Mouse (Mus musculus): ENCODE measurements around the gene Atp6v1e2. TPM values are rescaled to one million over a fixed set of nuclear protein-coding genes. Genes with fewer than 3 reads are reported as not detected.

The Atp6v1e2 gene
- polyA plus RNA-seq, 1 experiment from 2014 or later = not detected

- H3K9ac ChIP-seq = peak overlapping the region; percentile 36; the same call in 1 of the 2 replicates
- H3K4me1 ChIP-seq (ENCODE audit: insufficient read depth) = no peaks in the 10 kb centered on the region
- H3K4me2 ChIP-seq = peak overlapping the region; percentile 67
- no peak for TF ChIP-seq CTCF (IDR thresholded peaks at IDR 0.05; ENCODE audit: low read depth)
- peak overlapping the region; percentile 60; the same call in 1 of the 2 replicates for H3K27ac ChIP-seq (ENCODE audit: low read depth)
- H3K36me3 ChIP-seq (ENCODE audit: insufficient read depth) = no peaks in the 10 kb centered on the region
- no peaks in the 10 kb centered on the region for H3K9me3 ChIP-seq (ENCODE audit: low read depth, low read length)
- H3K4me3 ChIP-seq (ENCODE audit: low read depth, low read length) = no peak overlapping the region
- ATAC-seq (ENCODE audit: insufficient read depth) (0 out of 2 replicates have a peak, but pooled peaks have one; percentile 1), DNase-seq (peak; percentile 24)
- H3K27me3 ChIP-seq (ENCODE audit: insufficient read depth, low read length) = no peaks in the 10 kb centered on the region
- WGBS = 48% methylated on average over 2 of the region's 2 CpGs
Observed at GRCm38 (mm10) chr17:86937064-86937463, 10.6 kb downstream of the Atp6v1e2 start.

- H3K4me3 ChIP-seq (ENCODE audit: low read depth, low read length) = no peak overlapping the region
- no peak for TF ChIP-seq CTCF (IDR thresholded peaks at IDR 0.05; ENCODE audit: low read depth)
- 41% methylated on average over 5 of the region's 5 CpGs for WGBS
- no peak overlapping the region for H3K9ac ChIP-seq
- no peaks in the 10 kb centered on the region for H3K9me3 ChIP-seq (ENCODE audit: low read depth, low read length)
- peaks cover 4% of the 10 kb centered on the region; the same call in 1 of the 2 replicates for H3K4me1 ChIP-seq (ENCODE audit: insufficient read depth)
- no peaks in the 10 kb centered on the region for H3K27me3 ChIP-seq (ENCODE audit: insufficient read depth, low read length)
- no peaks in the 10 kb centered on the region for H3K36me3 ChIP-seq (ENCODE audit: insufficient read depth)
- H3K4me2 ChIP-seq = no peak overlapping the region
- ATAC-seq (ENCODE audit: insufficient read depth) (no peak), DNase-seq (no peak)
- no peak overlapping the region for H3K27ac ChIP-seq (ENCODE audit: low read depth)
Observed at GRCm38 (mm10) chr17:86932896-86933295, 14.8 kb downstream of the Atp6v1e2 start.

GRCm38 (mm10) chr17:86929981-86930380 is 17.7 kb downstream of the Atp6v1e2 start:
- Histone ChIP-seq H3K27ac (ENCODE audit: low read depth) (no peak overlapping the region), H3K9me3 (ENCODE audit: low read depth, low read length) (no peaks in the 10 kb centered on the region), H3K4me1 (ENCODE audit: insufficient read depth) (peaks cover 4% of the 10 kb centered on the region; the same call in 1 of the 2 replicates), H3K4me3 (ENCODE audit: low read depth, low read length) (no peak overlapping the region), H3K27me3 (ENCODE audit: insufficient read depth, low read length) (no peaks in the 10 kb centered on the region), H3K4me2 (no peak overlapping the region), H3K9ac (no peak overlapping the region), H3K36me3 (ENCODE audit: insufficient read depth) (no peaks in the 10 kb centered on the region)
- ATAC-seq (ENCODE audit: insufficient read depth) (no peak; the same call in 1 of the 2 replicates), DNase-seq (peak; percentile 46)
- no peak for TF ChIP-seq CTCF (IDR thresholded peaks at IDR 0.05; ENCODE audit: low read depth)

- TF ChIP-seq CTCF (IDR thresholded peaks at IDR 0.05; ENCODE audit: low read depth) = no peak
- Histone ChIP-seq H3K9me3 (ENCODE audit: low read depth, low read length) (no peaks in the 10 kb centered on the region), H3K4me2 (no peak overlapping the region), H3K9ac (no peak overlapping the region), H3K4me3 (ENCODE audit: low read depth, low read length) (no peak overlapping the region), H3K27me3 (ENCODE audit: insufficient read depth, low read length) (no peaks in the 10 kb centered on the region), H3K4me1 (ENCODE audit: insufficient read depth) (peaks cover 4% of the 10 kb centered on the region; the same call in 1 of the 2 replicates), H3K27ac (ENCODE audit: low read depth) (peak overlapping the region; percentile 58; the same call in 1 of the 2 replicates), H3K36me3 (ENCODE audit: insufficient read depth) (no peaks in the 10 kb centered on the region)
- no peak for DNase-seq
- 78% methylated on average over 6 of the region's 6 CpGs for WGBS
- no peak for ATAC-seq (ENCODE audit: insufficient read depth)
Observed at GRCm38 (mm10) chr17:86929355-86929754, 18.3 kb downstream of the Atp6v1e2 start.

GRCm38 (mm10) chr17:86926836-86927235 is 20.9 kb downstream of the Atp6v1e2 start:
- H3K27me3 ChIP-seq (ENCODE audit: insufficient read depth, low read length) = no peaks in the 10 kb centered on the region
- no peaks in the 10 kb centered on the region for H3K9me3 ChIP-seq (ENCODE audit: low read depth, low read length)
- DNase-seq (no peak), ATAC-seq (ENCODE audit: insufficient read depth) (no peak)
- peaks cover 4% of the 10 kb centered on the region; the same call in 1 of the 2 replicates for H3K4me1 ChIP-seq (ENCODE audit: insufficient read depth)
- H3K4me2 ChIP-seq = no peak overlapping the region
- no peak overlapping the region for H3K4me3 ChIP-seq (ENCODE audit: low read depth, low read length)
- WGBS = 76% methylated on average over 3 of the region's 3 CpGs
- no peaks in the 10 kb centered on the region for H3K36me3 ChIP-seq (ENCODE audit: insufficient read depth)
- TF ChIP-seq CTCF (IDR thresholded peaks at IDR 0.05; ENCODE audit: low read depth) = no peak
- H3K9ac ChIP-seq = no peak overlapping the region
- no peak overlapping the region for H3K27ac ChIP-seq (ENCODE audit: low read depth)

GRCm38 (mm10) chr17:86924679-86925078 is 23.0 kb downstream of the Atp6v1e2 start:
- Histone ChIP-seq H3K9me3 (ENCODE audit: low read depth, low read length) (no peaks in the 10 kb centered on the region), H3K4me2 (no peak overlapping the region), H3K27ac (ENCODE audit: low read depth) (no peak overlapping the region), H3K36me3 (ENCODE audit: insufficient read depth) (no peaks in the 10 kb centered on the region), H3K4me3 (ENCODE audit: low read depth, low read length) (no peak overlapping the region), H3K9ac (no peak overlapping the region), H3K27me3 (ENCODE audit: insufficient read depth, low read length) (no peaks in the 10 kb centered on the region), H3K4me1 (ENCODE audit: insufficient read depth) (no peaks in the 10 kb centered on the region)
- WGBS = 65% methylated on average over 3 of the region's 3 CpGs
- DNase-seq = no peak
- no peak for ATAC-seq (ENCODE audit: insufficient read depth)
- no peak for TF ChIP-seq CTCF (IDR thresholded peaks at IDR 0.05; ENCODE audit: low read depth)

GRCm38 (mm10) chr17:86919729-86920128 is 28.0 kb downstream of the Atp6v1e2 start:
- H3K27me3 ChIP-seq (ENCODE audit: insufficient read depth, low read length) = no peaks in the 10 kb centered on the region
- no peak overlapping the region for H3K4me3 ChIP-seq (ENCODE audit: low read depth, low read length)
- no peaks in the 10 kb centered on the region for H3K9me3 ChIP-seq (ENCODE audit: low read depth, low read length)
- H3K4me2 ChIP-seq = no peak overlapping the region
- 66% methylated on average over 11 of the region's 11 CpGs for WGBS
- TF ChIP-seq CTCF (IDR thresholded peaks at IDR 0.05; ENCODE audit: low read depth) = no peak
- H3K36me3 ChIP-seq (ENCODE audit: insufficient read depth) = no peaks in the 10 kb centered on the region
- ATAC-seq (ENCODE audit: insufficient read depth) = no peak
- no peaks in the 10 kb centered on the region for H3K4me1 ChIP-seq (ENCODE audit: insufficient read depth)
- no peak overlapping the region for H3K9ac ChIP-seq
- no peak overlapping the region for H3K27ac ChIP-seq (ENCODE audit: low read depth)
- DNase-seq = no peak
